Mouse (Mus musculus) E14TG2a.4 (cell line): Measurements from ENCODE around the gene Scap.

Experiments used
- CTCF ChIP-seq: conservative IDR thresholded peaks from 2 replicates; pipeline ENCODE4 v1.5.1; 2014; ENCODE audit warnings: low read length
- NANOG ChIP-seq: IDR thresholded peaks from 2 replicates; pipeline ENCODE4 v1.6.1; 2014; ENCODE audit warnings: borderline replicate concordance, low read length, mixed read lengths
- POU5F1 ChIP-seq: IDR thresholded peaks from 2 replicates; pipeline ENCODE4 v1.6.1; 2014; ENCODE audit warnings: low read length, borderline replicate concordance

GRCm38 (mm10) chr9:110361299-110361698, 28.2 kb downstream of the Scap start:
- no peak for TF ChIP-seq CTCF
- no peak for TF ChIP-seq POU5F1
- TF ChIP-seq NANOG = no peak
